In genomic region chr17:71300338-71300737, GRCm38 (mm10) we compare ENCODE assay signal across 9 mouse cellular contexts. TPM values are rescaled to one million over a fixed set of nuclear protein-coding genes. Genes with fewer than 3 reads are reported as not detected.
DNase-seq lines count a peak whose midpoint lies in the region; ATAC-seq and TF ChIP-seq lines count a peak whose summit lies in the region.
"Had no signal": no experiment of that assay in that cellular context is flagged by ENCODE, and none has a peak within 500 bp of the region (broad histone marks: within the 10 kb centered on the region; RNA-seq: fewer than 3 reads in every experiment).

No protein-coding gene starts in this region.

- H3K9me3 ChIP-seq in forebrain, embryonic 16.5 days (ENCODE audit: control insufficient read depth, low read length) = no peaks in the 10 kb centered on the region

- peak; percentile 85 for DNase-seq in 3T3-L1 (ENCODE audit: low read depth, low spot score)
- DNase-seq in gastrocnemius, postnatal 25 days = peak; percentile 64
- DNase-seq in lung, postnatal 10 days = peak; percentile 55
- no peak for DNase-seq in cerebellum, postnatal 36 days
- no peak for DNase-seq in left cerebral cortex, postnatal 10 days (ENCODE audit: extremely low spot score in 1 of 2, low spot score in 2 of 2)
- DNase-seq: cerebellum, postnatal 10 days; forebrain, postnatal 0 days had no signal

- H3K27ac ChIP-seq in forebrain, embryonic 16.5 days (ENCODE audit: low read length) = no peak overlapping the region

- H3K36me3 ChIP-seq in C2C12 (ENCODE audit: control insufficient read depth, insufficient read depth) = no peaks in the 10 kb centered on the region
- no peaks in the 10 kb centered on the region for H3K36me3 ChIP-seq in forebrain, embryonic 16.5 days (ENCODE audit: control insufficient read depth, insufficient read depth)

- H3K79me2 ChIP-seq in C2C12 (ENCODE audit: control insufficient read depth, insufficient read depth) = no peaks in the 10 kb centered on the region

- ATAC-seq in forebrain, embryonic 16.5 days = no peak
- ATAC-seq: forebrain, postnatal 0 days had no signal

- 97% methylated on average over 2 of the region's 2 CpGs for WGBS in forebrain, embryonic 16.5 days

- H3ac ChIP-seq in C2C12 (ENCODE audit: control insufficient read depth, insufficient read length, low read depth) = no peak overlapping the region

- intact Hi-C loops in left cerebral cortex, postnatal 10 days (cut with DNase I) = no loop called here

- H3K27me3 ChIP-seq in C2C12 (ENCODE audit: control insufficient read depth, insufficient read depth, insufficient read length) = no peaks in the 10 kb centered on the region
- no peaks in the 10 kb centered on the region for H3K27me3 ChIP-seq in forebrain, embryonic 16.5 days (replicated peaks; ENCODE audit: control insufficient read depth, insufficient read depth, low read length)

- no peaks in the 10 kb centered on the region for H3K4me1 ChIP-seq in forebrain, embryonic 16.5 days (replicated peaks; ENCODE audit: control insufficient read depth, insufficient read depth, low read length)

- H3K9ac ChIP-seq in forebrain, embryonic 16.5 days (replicated peaks; ENCODE audit: low read depth, low read length) = no peak overlapping the region
- H3K9ac ChIP-seq: forebrain, postnatal 0 days had no signal

- H3K4me2 ChIP-seq in forebrain, embryonic 16.5 days (ENCODE audit: low read length) = no peak overlapping the region

- H3K4me3 ChIP-seq in C2C12 (ENCODE audit: insufficient read depth, poor library complexity, severe bottlenecking) = no peak overlapping the region
- H3K4me3 ChIP-seq in forebrain, embryonic 16.5 days (replicated peaks; ENCODE audit: low read length) = no peak overlapping the region

- no peak for TF ChIP-seq CTCF in C2C12 (IDR thresholded peaks at IDR 0.05; ENCODE audit: control insufficient read depth, insufficient read depth, insufficient read length)

- H3K79me3 ChIP-seq in C2C12 (ENCODE audit: low read depth) = no peaks in the 10 kb centered on the region

TF ChIP-seq in C2C12, 6 proteins besides CTCF, POLR2A, EP300 and RAD21:
- TF ChIP-seq MAX (IDR thresholded peaks at IDR 0.05) = no peak
- TF ChIP-seq CEBPB (IDR thresholded peaks at IDR 0.05; ENCODE audit: low read depth) = peak; percentile 98

RNA-seq across cellular contexts. Expression of gene Emilin2, which starts 11.4 kb away (rescaled TPM):
- 7.9 TPM for polyA plus RNA-seq in C2C12 (2012; fragmentation: generic; extraction: Trizol)
- total RNA-seq in gastrocnemius, postnatal 25 days (2021) = 10 to 100 TPM in 1 of 2 experiments, 1 to 10 TPM in 1; 9.9 to 13.8 TPM
- polyA plus RNA-seq in forebrain, embryonic 16.5 days (2015; fragmentation: Nextera tagmentation; extraction: Ambion mirVana) = 1.2 and 1.4 TPM in 2 replicates
- total RNA-seq in left cerebral cortex, postnatal 10 days (2021) = 1 to 10 TPM; 2.4 to 2.7 TPM

Comparison
In these comparisons a context has a peak if more than half of its experiments do, and no peak if none do; other contexts are left out.
1. DNase-seq: peak in 3T3-L1 (single experiment), gastrocnemius, postnatal 25 days (single experiment) and lung, postnatal 10 days (single experiment); none in cerebellum, postnatal 36 days (0 of 2) and left cerebral cortex, postnatal 10 days (0 of 2).